Mouse (Mus musculus): Measurements from ENCODE around the gene Arsb. TPM values are rescaled to one million over a fixed set of nuclear protein-coding genes. Genes with fewer than 3 reads are reported as not detected.

Gene Arsb
- polyA plus RNA-seq, 1 experiment = 9.2 TPM

- TF ChIP-seq MYOD1 (IDR thresholded peaks at IDR 0.05; ENCODE audit: control insufficient read depth, insufficient read length, low read depth) = no peak
- no peak for TF ChIP-seq FOSL1 (IDR thresholded peaks at IDR 0.05; ENCODE audit: insufficient read depth, low read length, poor library complexity, severe bottlenecking)
- no peak for TF ChIP-seq MYOG (IDR thresholded peaks at IDR 0.05; ENCODE audit: control insufficient read depth, extremely low read depth, insufficient read length)
- no peak for TF ChIP-seq CEBPB (IDR thresholded peaks at IDR 0.05; ENCODE audit: low read depth)
- TF ChIP-seq CTCF (IDR thresholded peaks at IDR 0.05; ENCODE audit: control insufficient read depth, insufficient read depth, insufficient read length) = no peak
- TF ChIP-seq USF1 (IDR thresholded peaks at IDR 0.05; ENCODE audit: low read depth) = no peak
- no peak for TF ChIP-seq MAX (IDR thresholded peaks at IDR 0.05)
- Histone ChIP-seq H3K79me2 (ENCODE audit: control insufficient read depth, insufficient read depth) (no peaks in the 10 kb centered on the region), H3K4me3 (ENCODE audit: insufficient read depth, poor library complexity, severe bottlenecking) (no peak overlapping the region), H3ac (ENCODE audit: control insufficient read depth, insufficient read length, low read depth) (no peak overlapping the region), H3K79me3 (ENCODE audit: low read depth) (no peaks in the 10 kb centered on the region), H3K36me3 (ENCODE audit: control insufficient read depth, insufficient read depth) (no peaks in the 10 kb centered on the region), H3K27me3 (ENCODE audit: control insufficient read depth, insufficient read depth, insufficient read length) (no peaks in the 10 kb centered on the region)
Observed at GRCm38 (mm10) chr13:93877924-93878323, 106.5 kb downstream of the Arsb start.

GRCm38 (mm10) chr13:93879426-93879825, 108.0 kb downstream of the Arsb start:
- no peaks in the 10 kb centered on the region for H3K79me3 ChIP-seq (ENCODE audit: low read depth)
- no peaks in the 10 kb centered on the region for H3K36me3 ChIP-seq (ENCODE audit: control insufficient read depth, insufficient read depth)
- no peak for TF ChIP-seq MYOG (IDR thresholded peaks at IDR 0.05; ENCODE audit: control insufficient read depth, extremely low read depth, insufficient read length)
- TF ChIP-seq CTCF (IDR thresholded peaks at IDR 0.05; ENCODE audit: control insufficient read depth, insufficient read depth, insufficient read length) = no peak
- no peak for TF ChIP-seq CEBPB (IDR thresholded peaks at IDR 0.05; ENCODE audit: low read depth)
- no peak overlapping the region for H3K4me3 ChIP-seq (ENCODE audit: insufficient read depth, poor library complexity, severe bottlenecking)
- no peaks in the 10 kb centered on the region for H3K79me2 ChIP-seq (ENCODE audit: control insufficient read depth, insufficient read depth)
- H3K27me3 ChIP-seq (ENCODE audit: control insufficient read depth, insufficient read depth, insufficient read length) = no peaks in the 10 kb centered on the region
- no peak overlapping the region for H3ac ChIP-seq (ENCODE audit: control insufficient read depth, insufficient read length, low read depth)

DNA sequence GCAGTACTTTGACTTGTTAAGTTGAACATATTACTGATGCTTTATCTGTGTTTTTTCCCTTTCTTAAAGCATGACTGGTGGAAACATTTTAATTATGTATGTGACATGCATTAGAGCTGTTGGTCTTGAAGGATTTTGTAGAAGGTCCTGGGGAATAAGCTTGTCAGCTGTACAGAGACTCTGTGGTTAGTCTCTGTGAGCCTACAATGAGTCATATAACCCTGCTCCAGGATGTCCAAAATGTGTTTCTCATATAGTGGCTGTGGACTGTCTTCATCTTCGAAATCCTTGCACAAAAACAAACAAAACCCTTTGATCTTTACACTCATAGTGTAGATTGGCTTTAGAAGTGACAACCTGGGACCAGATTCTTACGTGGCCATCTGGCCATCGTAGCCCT, 110.7 kb downstream of the Arsb start:
- no peaks in the 10 kb centered on the region for H3K79me2 ChIP-seq (ENCODE audit: control insufficient read depth, insufficient read depth)
- no peaks in the 10 kb centered on the region for H3K36me3 ChIP-seq (ENCODE audit: control insufficient read depth, insufficient read depth)
- no peaks in the 10 kb centered on the region for H3K27me3 ChIP-seq (ENCODE audit: control insufficient read depth, insufficient read depth, insufficient read length)
- H3ac ChIP-seq (ENCODE audit: control insufficient read depth, insufficient read length, low read depth) = no peak overlapping the region
- TF ChIP-seq MYOD1 (IDR thresholded peaks at IDR 0.05; ENCODE audit: control insufficient read depth, insufficient read length, low read depth) = no peak
- TF ChIP-seq MAX (IDR thresholded peaks at IDR 0.05) = no peak
- TF ChIP-seq FOSL1 (IDR thresholded peaks at IDR 0.05; ENCODE audit: insufficient read depth, low read length, poor library complexity, severe bottlenecking) = peak; percentile 55
- no peak for TF ChIP-seq CTCF (IDR thresholded peaks at IDR 0.05; ENCODE audit: control insufficient read depth, insufficient read depth, insufficient read length)
- TF ChIP-seq USF1 (IDR thresholded peaks at IDR 0.05; ENCODE audit: low read depth) = no peak
- H3K79me3 ChIP-seq (ENCODE audit: low read depth) = no peaks in the 10 kb centered on the region
- no peak overlapping the region for H3K4me3 ChIP-seq (ENCODE audit: insufficient read depth, poor library complexity, severe bottlenecking)

- TF ChIP-seq USF1 (IDR thresholded peaks at IDR 0.05; ENCODE audit: low read depth) (no peak), MYOG (IDR thresholded peaks at IDR 0.05; ENCODE audit: control insufficient read depth, extremely low read depth, insufficient read length) (no peak), MAX (IDR thresholded peaks at IDR 0.05) (no peak), CEBPB (IDR thresholded peaks at IDR 0.05; ENCODE audit: low read depth) (no peak)
- no peaks in the 10 kb centered on the region for H3K79me3 ChIP-seq (ENCODE audit: low read depth)
- no peak overlapping the region for H3K4me3 ChIP-seq (ENCODE audit: insufficient read depth, poor library complexity, severe bottlenecking)
- H3ac ChIP-seq (ENCODE audit: control insufficient read depth, insufficient read length, low read depth) = no peak overlapping the region
- H3K36me3 ChIP-seq (ENCODE audit: control insufficient read depth, insufficient read depth) = no peaks in the 10 kb centered on the region
- H3K79me2 ChIP-seq (ENCODE audit: control insufficient read depth, insufficient read depth) = no peaks in the 10 kb centered on the region
- no peaks in the 10 kb centered on the region for H3K27me3 ChIP-seq (ENCODE audit: control insufficient read depth, insufficient read depth, insufficient read length)
Observed at GRCm38 (mm10) chr13:93886999-93887398, 115.6 kb downstream of the Arsb start.

GRCm38 (mm10) chr13:93888196-93888595, 116.8 kb downstream of the Arsb start:
- H3K79me2 ChIP-seq (ENCODE audit: control insufficient read depth, insufficient read depth) = no peaks in the 10 kb centered on the region
- TF ChIP-seq MAX (IDR thresholded peaks at IDR 0.05) (no peak), CTCF (IDR thresholded peaks at IDR 0.05; ENCODE audit: control insufficient read depth, insufficient read depth, insufficient read length) (no peak), USF1 (IDR thresholded peaks at IDR 0.05; ENCODE audit: low read depth) (no peak), FOSL1 (IDR thresholded peaks at IDR 0.05; ENCODE audit: insufficient read depth, low read length, poor library complexity, severe bottlenecking) (no peak), MYOG (IDR thresholded peaks at IDR 0.05; ENCODE audit: control insufficient read depth, extremely low read depth, insufficient read length) (no peak), CEBPB (IDR thresholded peaks at IDR 0.05; ENCODE audit: low read depth) (no peak), MYOD1 (IDR thresholded peaks at IDR 0.05; ENCODE audit: control insufficient read depth, insufficient read length, low read depth) (no peak)
- H3ac ChIP-seq (ENCODE audit: control insufficient read depth, insufficient read length, low read depth) = no peak overlapping the region
- no peaks in the 10 kb centered on the region for H3K36me3 ChIP-seq (ENCODE audit: control insufficient read depth, insufficient read depth)
- H3K27me3 ChIP-seq (ENCODE audit: control insufficient read depth, insufficient read depth, insufficient read length) = no peaks in the 10 kb centered on the region
- H3K79me3 ChIP-seq (ENCODE audit: low read depth) = no peaks in the 10 kb centered on the region
- no peak overlapping the region for H3K4me3 ChIP-seq (ENCODE audit: insufficient read depth, poor library complexity, severe bottlenecking)

DNA sequence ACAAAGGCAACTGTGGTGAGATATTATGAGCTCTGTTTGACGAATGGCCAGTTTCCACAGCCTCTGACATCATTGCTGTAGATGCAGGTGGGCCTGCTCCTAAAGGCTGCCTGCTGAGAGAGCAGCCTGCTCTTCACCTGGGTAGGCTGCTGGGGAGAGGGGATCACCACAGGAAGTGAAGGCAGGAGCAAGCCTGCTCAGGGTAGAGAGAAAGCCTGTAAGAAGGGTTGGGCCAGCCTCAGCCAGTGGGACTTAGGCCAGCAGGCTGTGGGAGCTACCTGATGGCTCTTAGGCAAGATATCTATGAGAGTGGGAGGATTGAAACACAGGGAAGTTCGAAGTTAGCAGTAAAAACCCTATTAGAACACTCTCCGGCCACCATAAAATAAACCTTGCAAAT, 117.5 kb downstream of the Arsb start:
- H3ac ChIP-seq (ENCODE audit: control insufficient read depth, insufficient read length, low read depth) = no peak overlapping the region
- H3K27me3 ChIP-seq (ENCODE audit: control insufficient read depth, insufficient read depth, insufficient read length) = no peaks in the 10 kb centered on the region
- H3K36me3 ChIP-seq (ENCODE audit: control insufficient read depth, insufficient read depth) = no peaks in the 10 kb centered on the region
- H3K4me3 ChIP-seq (ENCODE audit: insufficient read depth, poor library complexity, severe bottlenecking) = no peak overlapping the region
- no peak for TF ChIP-seq MYOG (IDR thresholded peaks at IDR 0.05; ENCODE audit: control insufficient read depth, extremely low read depth, insufficient read length)
- no peak for TF ChIP-seq MYOD1 (IDR thresholded peaks at IDR 0.05; ENCODE audit: control insufficient read depth, insufficient read length, low read depth)
- no peak for TF ChIP-seq USF1 (IDR thresholded peaks at IDR 0.05; ENCODE audit: low read depth)
- no peak for TF ChIP-seq CEBPB (IDR thresholded peaks at IDR 0.05; ENCODE audit: low read depth)
- TF ChIP-seq FOSL1 (IDR thresholded peaks at IDR 0.05; ENCODE audit: insufficient read depth, low read length, poor library complexity, severe bottlenecking) = no peak
- no peak for TF ChIP-seq CTCF (IDR thresholded peaks at IDR 0.05; ENCODE audit: control insufficient read depth, insufficient read depth, insufficient read length)
- TF ChIP-seq MAX (IDR thresholded peaks at IDR 0.05) = no peak
- no peaks in the 10 kb centered on the region for H3K79me2 ChIP-seq (ENCODE audit: control insufficient read depth, insufficient read depth)
- no peaks in the 10 kb centered on the region for H3K79me3 ChIP-seq (ENCODE audit: low read depth)
